Mouse (Mus musculus): ENCODE data around the gene Tmem91.

DNA sequence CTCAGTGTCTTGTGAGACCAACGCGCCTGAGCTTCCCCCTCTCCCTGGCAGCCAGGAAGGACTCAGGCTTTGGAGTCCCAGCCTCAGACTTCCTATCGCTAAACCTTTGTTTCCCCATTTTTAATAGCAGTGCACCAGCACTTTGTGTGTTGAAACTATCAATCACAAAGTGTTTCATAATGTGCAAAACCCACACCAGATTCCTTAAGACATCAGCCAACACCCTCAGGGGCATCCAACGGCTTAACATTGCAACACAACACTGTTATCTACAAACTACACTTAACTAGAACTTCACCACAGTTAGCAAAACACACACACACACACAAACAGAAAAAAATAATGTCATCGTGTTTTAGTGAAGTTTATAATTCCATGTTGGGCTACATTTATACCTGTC is 25.1 kb downstream of the Tmem91 start:
- no peak for TF ChIP-seq POLR2A (IDR thresholded peaks at IDR 0.05; ENCODE audit: low read depth, low read length)
- no peak for TF ChIP-seq CTCF (IDR thresholded peaks at IDR 0.05; ENCODE audit: borderline replicate concordance, insufficient read depth, low read length)

All from embryonic fibroblast, embryonic 13.5 days (primary cell).